Mouse (Mus musculus) hindbrain, embryonic 16.5 days (tissue): Measurements from ENCODE around the gene Tmem42. TPM values are rescaled to one million over a fixed set of nuclear protein-coding genes. Genes with fewer than 3 reads are reported as not detected.

Experiments used
- ATAC-seq: fragments of 200-750 bp; cut with Nextera tagmentation; 2 replicates; pipeline ENCODE4 v1.8.0; 2017; ENCODE audit warnings: moderate TSS enrichment, moderate library complexity
- H3K27ac ChIP-seq: fragments of 300-500 bp; sonication (generic); 2 replicates; pipeline ENCODE4 v1.5.1; 2014; ENCODE audit warnings: low read depth, mild to moderate bottlenecking, control low read depth, low read length, moderate library complexity
- H3K27me3 ChIP-seq: fragments of 300-500 bp; sonication (generic); replicated peaks from 2 replicates; pipeline ENCODE4 v1.6.1; 2014; ENCODE audit warnings: low read length; ENCODE audit not compliant: control insufficient read depth, insufficient read depth
- H3K36me3 ChIP-seq: fragments of 300-500 bp; sonication (generic); 2 replicates; pipeline ENCODE4 v1.6.1; 2014; ENCODE audit warnings: mild to moderate bottlenecking, low read length, moderate library complexity, mixed read lengths; ENCODE audit not compliant: control insufficient read depth, insufficient read depth
- H3K4me1 ChIP-seq: fragments of 300-500 bp; sonication (generic); 2 replicates; pipeline ENCODE4 v1.6.1; 2014; ENCODE audit warnings: low read depth, low read length; ENCODE audit not compliant: control insufficient read depth, insufficient read depth
- H3K4me2 ChIP-seq: fragments of 300-500 bp; sonication (generic); 2 replicates; pipeline ENCODE4 v1.6.1; 2014; ENCODE audit warnings: mild to moderate bottlenecking, low read length, control low read depth, moderate library complexity
- H3K4me3 ChIP-seq: fragments of 300-500 bp; sonication (generic); 2 replicates; pipeline ENCODE4 v1.5.1; 2014; ENCODE audit warnings: mild to moderate bottlenecking, low read length, control low read depth, moderate library complexity
- H3K9ac ChIP-seq: fragments of 300-500 bp; sonication (generic); 2 replicates; pipeline ENCODE4 v1.6.1; 2014; ENCODE audit warnings: low read depth, mild to moderate bottlenecking, control low read depth, low read length, moderate library complexity
- H3K9me3 ChIP-seq: fragments of 300-500 bp; sonication (generic); 2 replicates; pipeline ENCODE4 v1.6.1; 2014; ENCODE audit warnings: mild to moderate bottlenecking, low read length, moderate library complexity; ENCODE audit not compliant: control insufficient read depth
- WGBS: fragments of 180-500 bp; shearing (Covaris S2); extraction: QIAGEN DNeasy Blood & Tissue Kit; methylation state at CpG from one replicate; pipeline ENCODE4 v1.1.7; 2014; 5-methylcytosine and 5-hydroxymethylcytosine counted together
- polyA plus RNA-seq: library from polyadenylated mRNA; unstranded; fragments of >200 nt; fragmentation: Nextera tagmentation; extraction: Ambion mirVana; gene quantifications from 2 replicates; pipeline ENCODE4 v1.2.1, GENCODE M21; 2015

The Tmem42 gene
- 30.0 and 31.2 TPM in 2 replicates for polyA plus RNA-seq

- H3K4me1 ChIP-seq = peaks cover 12% of the 10 kb centered on the region
- no peaks in the 10 kb centered on the region for H3K36me3 ChIP-seq
- H3K4me2 ChIP-seq = peak within 1 kb of the TSS; percentile 84
- no peaks in the 10 kb centered on the region for H3K9me3 ChIP-seq
- ATAC-seq = peak; percentile 98
- peak within 1 kb of the TSS; percentile 62 for H3K4me3 ChIP-seq
- peak within 1 kb of the TSS; percentile 85 for H3K27ac ChIP-seq
- H3K27me3 ChIP-seq = no peaks in the 10 kb centered on the region
- 1% methylated on average over 48 of the region's 69 CpGs for WGBS
- H3K9ac ChIP-seq = peak within 1 kb of the TSS; percentile 85
Measured at GRCm38 (mm10) chr9:123020995-123021631, at the start of gene Tmem42. Gene Tmem42, plus strand, starts transcription at chr9:123021326.

DNA sequence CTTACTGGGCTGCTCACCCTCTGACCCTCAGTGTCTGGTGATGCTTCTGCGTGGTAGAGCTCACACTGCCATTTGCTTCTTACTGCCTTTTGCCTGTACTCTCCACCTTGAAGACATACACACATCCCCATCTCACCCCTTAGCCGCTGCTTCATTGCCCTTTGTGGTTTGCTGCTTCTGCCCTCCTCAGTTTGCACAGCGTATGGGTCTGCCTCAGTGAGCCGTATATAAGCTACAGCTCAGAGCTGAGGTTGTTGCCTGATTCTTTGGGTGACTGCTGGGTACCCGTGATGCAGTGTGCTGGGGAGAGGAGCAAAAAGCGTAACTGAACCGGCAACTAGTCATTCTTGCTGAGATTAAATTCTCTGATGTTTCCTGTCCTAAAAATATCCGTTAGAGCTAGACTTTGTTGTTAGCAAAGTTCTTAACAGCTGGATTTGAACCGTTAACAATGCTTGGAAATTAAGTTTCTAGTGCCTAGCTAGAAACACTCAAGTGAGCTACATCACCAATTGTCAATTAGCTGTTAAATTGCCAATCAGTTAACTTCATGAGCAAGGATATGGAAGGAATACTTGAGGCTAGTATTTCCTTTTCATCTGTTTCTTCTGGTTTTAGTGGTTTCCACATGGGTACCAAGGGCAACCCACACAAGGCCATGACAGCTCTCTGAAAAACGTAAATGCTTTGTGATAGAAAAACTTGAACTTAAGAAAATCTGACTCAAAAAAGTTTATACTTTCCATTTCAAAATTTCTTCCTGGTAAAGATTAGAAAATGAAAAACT, 22.5 kb upstream of the Tmem42 start:
- Histone ChIP-seq H3K36me3 (no peaks in the 10 kb centered on the region), H3K9me3 (no peaks in the 10 kb centered on the region), H3K4me1 (no peaks in the 10 kb centered on the region), H3K27me3 (no peaks in the 10 kb centered on the region), H3K4me2 (no peak overlapping the region), H3K4me3 (no peak overlapping the region), H3K27ac (no peak overlapping the region), H3K9ac (no peak overlapping the region)
- WGBS = 95% methylated on average over 10 of the region's 10 CpGs
- no peak for ATAC-seq

- no peaks in the 10 kb centered on the region for H3K36me3 ChIP-seq
- H3K4me2 ChIP-seq = no peak overlapping the region
- no peaks in the 10 kb centered on the region for H3K9me3 ChIP-seq
- no peak overlapping the region for H3K9ac ChIP-seq
- H3K4me3 ChIP-seq = no peak overlapping the region
- ATAC-seq = no peak
- no peaks in the 10 kb centered on the region for H3K4me1 ChIP-seq
- no peaks in the 10 kb centered on the region for H3K27me3 ChIP-seq
- 97% methylated on average over 4 of the region's 4 CpGs for WGBS
- no peak overlapping the region for H3K27ac ChIP-seq
Measured at GRCm38 (mm10) chr9:122999193-122999586, 21.9 kb upstream of the Tmem42 start.

DNA sequence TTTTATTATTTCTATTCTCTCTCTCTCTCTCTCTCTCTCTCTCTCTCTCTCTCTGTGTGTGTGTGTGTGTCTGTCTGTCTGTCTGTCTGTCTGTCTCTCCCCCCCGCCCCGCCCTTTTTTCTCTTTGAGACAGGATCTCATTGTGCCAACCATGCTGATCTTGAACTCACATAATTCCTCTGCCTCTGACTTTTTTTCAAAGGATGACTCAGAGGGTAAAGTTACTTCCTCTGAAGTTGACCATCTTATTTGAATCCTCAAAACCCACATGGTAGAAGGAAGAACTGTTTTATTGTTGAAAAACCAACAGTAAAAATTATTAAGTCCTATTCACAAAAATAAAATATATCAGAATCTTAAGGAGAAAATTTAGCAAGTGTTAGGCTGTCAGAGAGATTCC, 16.4 kb upstream of the Tmem42 start:
- no peaks in the 10 kb centered on the region for H3K4me1 ChIP-seq
- 93% methylated on average over 2 of the region's 2 CpGs for WGBS
- no peak overlapping the region for H3K9ac ChIP-seq
- H3K4me3 ChIP-seq = no peak overlapping the region
- no peaks in the 10 kb centered on the region for H3K27me3 ChIP-seq
- H3K9me3 ChIP-seq = no peaks in the 10 kb centered on the region
- no peak overlapping the region for H3K27ac ChIP-seq
- no peaks in the 10 kb centered on the region; the same call in 1 of the 2 replicates for H3K36me3 ChIP-seq
- no peak for ATAC-seq
- no peak overlapping the region for H3K4me2 ChIP-seq

DNA sequence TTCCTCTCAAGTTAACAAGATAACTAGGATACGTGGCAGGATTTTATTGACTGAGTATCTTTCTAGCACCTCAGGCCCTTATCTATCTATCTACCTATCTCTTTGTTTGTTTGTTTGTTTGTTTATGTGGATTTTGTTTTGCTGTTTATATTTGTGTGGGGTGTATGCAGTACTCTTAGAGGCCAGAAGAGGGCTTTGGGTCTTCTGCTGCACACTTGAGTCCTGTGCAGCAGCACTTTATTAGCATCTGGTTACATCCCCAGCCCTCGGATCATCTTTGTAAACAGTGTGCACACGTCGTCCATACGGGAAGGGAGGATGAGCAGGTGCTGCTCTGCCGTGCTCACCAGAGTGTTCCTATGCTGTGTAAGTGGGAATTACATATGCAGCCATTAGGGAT, 15.1 kb upstream of the Tmem42 start:
- Histone ChIP-seq H3K27me3 (no peaks in the 10 kb centered on the region), H3K4me2 (no peak overlapping the region), H3K9me3 (no peaks in the 10 kb centered on the region), H3K9ac (no peak overlapping the region), H3K27ac (no peak overlapping the region), H3K36me3 (no peaks in the 10 kb centered on the region; the same call in 1 of the 2 replicates), H3K4me3 (no peak overlapping the region), H3K4me1 (no peaks in the 10 kb centered on the region)
- 77% methylated on average over 6 of the region's 6 CpGs for WGBS
- ATAC-seq = no peak

DNA sequence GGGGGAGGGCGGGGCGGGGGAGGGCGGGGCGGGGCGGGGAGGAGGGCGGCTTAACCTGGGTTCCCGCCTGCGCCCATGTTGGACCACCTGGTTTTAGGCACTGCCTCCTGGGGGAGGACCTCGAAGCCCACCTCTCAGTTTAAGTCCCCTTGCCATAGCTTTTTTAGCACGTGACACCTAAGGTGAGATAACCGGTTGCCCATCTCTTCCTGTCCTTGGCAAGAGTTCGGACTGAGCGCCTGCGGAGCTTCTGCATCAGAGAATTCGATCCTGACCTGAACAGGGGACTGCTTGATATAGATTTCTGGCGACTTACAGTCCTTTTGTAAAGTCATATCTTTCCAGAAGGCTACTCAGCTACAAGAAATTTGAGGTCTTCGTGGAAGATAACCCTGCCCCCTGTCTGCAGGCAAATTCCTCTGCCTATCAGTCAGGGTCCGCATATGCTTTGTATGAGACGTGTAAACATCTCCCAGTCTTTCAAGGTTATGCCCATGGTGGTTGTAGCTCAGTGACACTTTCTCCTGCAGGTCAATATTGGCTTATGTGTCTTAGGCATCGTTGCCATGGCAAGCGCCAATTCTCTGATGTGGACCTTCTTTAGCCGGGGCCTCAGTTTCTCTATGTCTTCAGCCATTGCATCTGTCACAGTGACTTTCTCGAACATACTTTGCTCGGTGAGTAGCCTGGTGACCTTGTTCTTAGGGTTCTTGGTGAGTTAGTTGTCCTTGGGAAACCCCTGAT, 682 bp downstream of the Tmem42 start:
- Histone ChIP-seq H3K9me3 (no peaks in the 10 kb centered on the region), H3K4me2 (peak overlapping the region; percentile 84), H3K4me1 (peaks cover 12% of the 10 kb centered on the region), H3K4me3 (peak overlapping the region; percentile 62), H3K9ac (peak overlapping the region; percentile 85), H3K36me3 (no peaks in the 10 kb centered on the region), H3K27ac (peak overlapping the region; percentile 85), H3K27me3 (no peaks in the 10 kb centered on the region)
- WGBS = 42% methylated on average over 16 of the region's 24 CpGs
- ATAC-seq = peak; percentile 48

DNA sequence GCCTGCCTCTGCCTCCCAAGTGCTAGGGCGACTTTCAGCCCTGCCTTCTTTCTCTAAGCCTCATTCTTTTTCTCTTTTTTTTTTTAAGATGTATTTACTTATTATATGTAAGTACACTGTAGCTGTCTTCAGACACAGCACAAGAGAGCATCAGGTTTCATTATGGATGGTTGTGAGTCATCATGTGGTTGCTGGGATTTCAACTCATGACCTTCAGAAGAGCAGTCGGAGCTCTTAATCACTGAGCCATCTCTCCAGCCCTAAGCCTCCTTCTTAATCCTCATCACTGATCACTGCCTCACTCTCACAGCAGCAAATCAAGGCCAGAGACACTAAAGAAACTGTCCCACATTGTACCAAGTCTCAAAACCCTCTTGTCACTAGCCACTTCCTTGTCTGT, 3.1 kb downstream of the Tmem42 start:
- no peaks in the 10 kb centered on the region for H3K27me3 ChIP-seq
- no peak overlapping the region for H3K27ac ChIP-seq
- WGBS = 90% methylated on average over 2 of the region's 2 CpGs
- no peak overlapping the region for H3K4me2 ChIP-seq
- H3K36me3 ChIP-seq = no peaks in the 10 kb centered on the region
- H3K4me3 ChIP-seq = no peak overlapping the region
- peaks cover 12% of the 10 kb centered on the region for H3K4me1 ChIP-seq
- no peak for ATAC-seq
- H3K9ac ChIP-seq = no peak overlapping the region
- H3K9me3 ChIP-seq = no peaks in the 10 kb centered on the region

- Histone ChIP-seq H3K9me3 (no peaks in the 10 kb centered on the region), H3K4me2 (no peak overlapping the region), H3K27me3 (no peaks in the 10 kb centered on the region), H3K4me3 (no peak overlapping the region), H3K9ac (no peak overlapping the region), H3K27ac (no peak overlapping the region), H3K36me3 (no peaks in the 10 kb centered on the region), H3K4me1 (no peaks in the 10 kb centered on the region)
- 85% methylated on average over 13 of the region's 13 CpGs for WGBS
- ATAC-seq = no peak
Measured at GRCm38 (mm10) chr9:123031496-123032246, 10.5 kb downstream of the Tmem42 start.
